Mouse (Mus musculus) heart, adult 2 months (tissue): ENCODE results near the gene Hist3h2ba.

Source experiments
- CTCF ChIP-seq: fragments of 200-600 bp; IDR thresholded peaks from 2 replicates; pipeline ENCODE4 v1.8.1; 2022; ENCODE audit warnings: antibody characterized with exemption, mild to moderate bottlenecking, moderate library complexity
- EP300 ChIP-seq: fragments of 200-500 bp; IDR thresholded peaks from 2 replicates; pipeline ENCODE4 v1.6.1; 2011; ENCODE audit warnings: low read depth, low read length, control low read depth; ENCODE audit not compliant: insufficient read depth
- POLR2A ChIP-seq: fragments of 200-500 bp; IDR thresholded peaks from 2 replicates; pipeline ENCODE4 v1.6.1; 2011; ENCODE audit warnings: mild to moderate bottlenecking, low read depth, low read length, control low read depth; ENCODE audit not compliant: insufficient read depth

GRCm38 (mm10) chr11:58901080-58901479, 47.6 kb upstream of the Hist3h2ba start:
- no peak for TF ChIP-seq POLR2A
- TF ChIP-seq EP300: no peak
- no peak for TF ChIP-seq CTCF
